Mouse (Mus musculus): Measurements from ENCODE around the gene Kcnj9.

The Kcnj9 gene

DNA sequence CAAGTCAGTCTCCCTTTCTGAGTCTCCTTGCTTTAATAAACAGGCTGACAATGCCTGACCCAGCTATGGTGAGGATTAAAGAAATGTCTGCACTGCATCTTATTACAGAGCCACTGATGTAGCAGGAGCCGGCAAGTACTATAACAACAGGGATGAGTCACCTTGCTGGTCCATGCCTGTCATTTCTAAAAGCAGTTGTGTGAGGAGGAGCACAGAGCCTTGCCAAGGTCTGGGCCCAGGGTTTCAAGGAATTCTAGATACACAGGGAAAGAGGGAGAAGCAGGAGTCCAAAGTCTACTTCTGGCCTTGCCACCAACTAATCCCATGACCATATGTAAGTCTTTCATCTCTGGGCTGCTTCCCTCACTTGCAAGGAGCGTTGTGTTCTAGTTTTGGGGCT lies 36.2 kb downstream of the Kcnj9 start:
- no peak for DNase-seq (ENCODE audit: low spot score in 2 of 2)

DNA sequence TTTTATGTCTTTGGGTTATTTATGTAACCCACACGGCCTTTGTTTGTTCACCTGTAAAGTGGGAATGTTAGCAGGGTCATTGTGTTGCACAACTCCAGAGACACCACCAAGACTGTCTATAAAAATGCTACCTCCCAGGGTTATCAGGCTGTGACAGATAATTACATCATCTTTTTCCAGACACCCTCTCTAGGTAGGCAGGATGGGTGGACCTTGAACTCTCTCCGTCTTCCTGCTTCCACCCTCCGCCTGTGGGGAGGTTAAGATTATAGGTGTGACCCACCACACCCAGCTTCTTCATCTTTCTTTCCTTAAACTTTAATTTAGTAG lies 39.5 kb downstream of the Kcnj9 start:
- DNase-seq (ENCODE audit: low spot score in 2 of 2): no peak

DNA sequence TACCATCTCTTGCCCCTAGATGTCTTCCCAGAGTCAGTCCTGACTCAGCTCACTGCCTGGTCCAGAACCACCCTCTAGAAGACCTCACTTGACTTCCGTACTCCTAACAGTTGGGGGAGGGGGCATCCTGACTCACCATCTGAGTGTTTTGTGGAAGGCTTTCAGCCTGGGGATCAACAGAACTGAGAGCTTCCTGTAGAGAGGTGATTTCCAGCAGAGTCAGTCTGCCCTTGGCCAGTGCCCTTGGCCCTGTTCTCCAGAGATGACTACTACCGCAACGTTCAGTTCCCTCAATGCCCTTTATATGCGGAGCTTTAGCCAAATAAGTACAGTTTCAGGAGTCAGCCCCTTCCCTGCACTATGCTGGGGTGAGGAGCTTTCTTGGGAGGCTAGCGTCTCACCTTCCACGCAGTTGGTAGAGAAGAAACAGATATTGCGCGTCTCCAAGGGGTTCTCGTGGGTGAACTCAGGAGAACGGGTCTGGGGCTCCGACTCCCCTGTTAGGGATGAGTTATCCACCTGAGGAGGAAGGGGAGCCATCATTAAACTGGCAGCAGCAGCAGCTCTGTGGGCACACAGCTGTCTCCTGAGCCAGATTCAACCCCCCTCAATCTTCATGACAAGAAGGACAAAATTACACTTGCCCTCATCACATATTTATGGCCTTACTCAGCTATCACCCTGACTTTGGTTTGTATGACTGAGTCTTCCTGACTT lies 40.1 kb downstream of the Kcnj9 start:
- no peak for DNase-seq (ENCODE audit: low spot score in 2 of 2)

DNA sequence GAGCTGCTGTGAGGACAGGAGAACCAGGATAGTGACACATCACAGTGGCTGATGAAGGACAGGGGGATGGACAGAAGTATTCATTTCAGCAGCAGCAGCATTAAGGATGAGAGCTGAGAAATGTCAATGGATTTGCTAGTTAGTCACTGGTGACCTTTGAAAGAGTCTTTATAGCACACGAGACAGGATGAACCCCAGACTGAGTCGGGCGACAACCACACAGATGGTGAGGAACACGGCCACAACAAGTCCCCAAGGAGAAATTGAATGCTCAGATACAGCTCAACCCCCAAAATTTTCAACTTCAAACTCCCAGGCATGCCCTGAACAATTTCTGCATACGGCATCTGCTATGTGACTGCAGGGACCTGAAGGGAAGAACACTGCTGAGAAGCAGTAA lies 42.4 kb downstream of the Kcnj9 start:
- DNase-seq (ENCODE audit: low spot score in 2 of 2): no peak

DNA sequence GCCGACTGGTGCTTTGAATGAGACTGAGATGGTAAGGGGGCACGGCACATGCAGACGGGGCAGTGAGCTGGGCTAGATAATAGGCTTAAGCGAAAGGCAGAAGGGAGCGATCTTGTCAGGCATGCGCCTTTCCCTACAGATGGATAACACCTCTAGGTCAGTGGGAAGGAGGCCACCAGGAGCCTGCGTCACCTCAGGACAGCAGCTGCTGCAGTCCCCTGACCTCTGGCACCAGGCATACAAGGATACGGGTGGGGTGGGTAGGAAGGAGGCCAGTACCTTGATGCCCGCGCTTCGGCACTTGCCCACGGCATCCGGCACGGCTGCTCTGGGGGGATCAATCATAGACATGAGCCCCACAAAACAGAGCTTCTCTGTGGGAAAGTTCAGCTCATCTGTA lies 44.9 kb downstream of the Kcnj9 start:
- no peak for DNase-seq (ENCODE audit: low spot score in 2 of 2)

DNA sequence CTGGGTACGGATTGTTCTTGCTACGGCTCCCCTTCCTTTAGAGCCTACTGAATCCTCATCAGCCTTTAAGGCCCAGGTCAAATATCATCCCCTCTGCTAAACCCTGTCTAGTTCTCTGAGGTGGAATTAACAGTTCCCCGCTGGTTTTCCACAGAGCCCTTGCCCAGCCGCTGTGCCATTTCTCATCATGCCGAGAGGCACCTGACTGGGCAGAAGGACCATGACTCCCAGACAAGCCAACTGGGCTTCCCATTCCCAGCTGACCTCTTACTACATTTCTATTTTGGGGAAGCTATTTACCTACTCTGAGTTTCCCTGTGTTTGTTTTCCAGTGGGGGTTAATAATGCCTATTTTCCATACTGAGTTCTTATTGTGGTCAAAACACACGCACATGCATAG lies 46.0 kb downstream of the Kcnj9 start:
- DNase-seq (ENCODE audit: low spot score in 2 of 2): no peak

DNA sequence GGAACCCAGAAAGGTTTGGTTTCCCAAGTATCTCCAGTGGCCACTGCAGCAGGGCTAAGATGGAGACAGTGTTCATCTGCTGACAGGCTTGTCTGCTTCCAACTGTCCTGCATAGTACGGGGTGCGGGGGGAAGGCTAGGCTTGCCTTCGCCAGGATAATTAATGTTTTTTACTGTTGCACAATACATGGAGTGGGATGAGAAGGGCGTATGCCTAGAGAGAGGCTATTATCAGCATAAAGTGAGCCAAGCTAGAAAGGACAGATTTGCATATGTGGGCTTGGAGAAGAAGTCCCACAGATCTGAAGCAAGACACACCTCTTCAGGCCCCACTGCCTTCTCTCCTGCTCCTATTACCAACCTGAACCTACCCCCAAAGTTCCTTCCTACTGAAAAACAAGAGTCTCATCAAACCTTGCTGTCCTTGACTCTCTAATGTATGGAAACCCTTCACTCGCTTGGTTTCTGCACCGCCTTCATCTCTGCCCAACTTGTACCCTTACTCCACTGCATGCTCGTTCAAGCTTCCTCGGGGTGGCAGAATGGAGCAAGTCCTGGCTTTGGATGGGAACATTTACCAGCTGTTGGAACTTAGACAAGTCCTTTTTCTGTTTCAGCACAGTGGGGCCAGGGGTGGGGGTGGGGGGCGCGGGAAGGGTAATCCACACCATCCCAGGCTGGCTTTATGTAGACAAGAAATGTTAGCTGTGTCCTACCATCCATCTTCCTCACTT lies 47.4 kb downstream of the Kcnj9 start:
- DNase-seq (ENCODE audit: low spot score in 2 of 2): no peak

DNA sequence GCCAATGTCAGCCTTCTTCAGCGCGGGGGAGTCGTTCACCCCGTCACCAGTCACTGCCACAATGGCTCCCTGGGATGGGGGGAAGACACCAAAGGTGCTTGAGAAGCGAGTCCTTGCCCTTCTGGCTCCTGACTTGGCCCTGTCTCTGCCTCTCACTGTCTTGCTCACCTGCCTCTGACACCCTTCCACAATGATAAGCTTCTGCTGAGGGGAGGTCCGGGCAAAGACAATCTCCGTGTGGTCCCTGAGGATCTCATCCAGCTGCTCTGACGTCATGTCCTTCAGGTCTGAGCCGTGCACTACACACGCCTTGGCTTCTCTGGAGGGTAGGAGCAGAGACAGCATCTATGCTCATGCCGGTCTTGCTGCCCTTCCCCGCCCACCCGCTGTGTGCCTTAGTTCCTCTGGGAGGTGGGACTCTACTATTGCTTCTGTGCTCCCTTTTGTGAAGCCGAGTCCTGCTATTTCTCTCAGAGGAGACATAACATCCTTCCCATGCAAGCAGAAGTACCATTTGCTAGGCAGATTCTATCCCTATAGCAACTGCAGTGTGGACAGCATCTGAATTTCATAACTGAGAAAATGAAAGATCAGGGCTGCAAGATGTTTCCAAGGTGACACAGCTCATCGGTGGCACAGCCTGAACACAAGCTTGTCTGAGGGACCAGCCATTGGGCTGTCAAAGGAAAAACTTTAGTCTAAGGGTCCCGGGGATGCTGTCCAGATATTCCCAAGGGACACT lies 49.2 kb downstream of the Kcnj9 start:
- DNase-seq (ENCODE audit: low spot score in 2 of 2): no peak

DNA sequence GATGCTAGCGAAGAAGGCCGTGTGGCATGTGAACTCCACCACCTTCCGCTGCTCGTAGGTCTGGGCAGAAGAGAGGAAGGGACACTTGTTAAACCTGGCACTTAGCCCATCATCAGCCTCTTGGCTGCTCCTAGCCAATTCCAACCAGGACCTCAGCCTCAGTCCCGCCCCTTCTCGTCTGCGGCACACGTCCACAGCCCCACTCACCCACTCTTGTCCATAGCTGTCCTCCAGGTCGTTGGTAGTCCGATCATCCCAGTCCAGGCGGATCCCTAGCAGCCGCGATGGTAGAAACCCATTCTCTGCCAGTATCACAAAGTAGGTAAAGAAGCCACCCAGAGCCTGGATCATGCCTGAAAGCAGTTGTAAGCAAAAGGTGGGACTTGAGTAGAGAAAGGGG lies 50.8 kb downstream of the Kcnj9 start:
- DNase-seq (ENCODE audit: low spot score in 2 of 2): no peak

DNA sequence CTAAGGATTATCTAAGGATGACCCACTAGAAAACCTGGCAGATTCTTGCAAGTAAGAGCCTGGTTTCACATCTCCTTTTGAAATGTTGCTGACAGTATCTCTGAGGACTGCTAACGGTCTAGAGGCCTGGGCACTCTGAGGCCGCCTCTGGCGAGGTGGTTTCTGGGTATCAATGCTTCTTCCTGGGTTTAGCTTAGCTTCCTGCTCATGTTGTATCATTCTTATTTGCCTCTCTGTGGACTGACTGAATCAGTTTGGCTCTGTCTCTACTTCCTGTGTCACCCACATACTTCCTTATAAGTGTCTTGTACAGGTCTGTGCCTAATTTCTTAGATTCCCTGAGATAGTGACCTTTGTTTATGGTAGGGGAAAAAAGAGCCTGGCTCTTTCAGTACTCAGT lies 51.9 kb downstream of the Kcnj9 start:
- DNase-seq (ENCODE audit: low spot score in 2 of 2): peak; percentile 84 to 86

DNA sequence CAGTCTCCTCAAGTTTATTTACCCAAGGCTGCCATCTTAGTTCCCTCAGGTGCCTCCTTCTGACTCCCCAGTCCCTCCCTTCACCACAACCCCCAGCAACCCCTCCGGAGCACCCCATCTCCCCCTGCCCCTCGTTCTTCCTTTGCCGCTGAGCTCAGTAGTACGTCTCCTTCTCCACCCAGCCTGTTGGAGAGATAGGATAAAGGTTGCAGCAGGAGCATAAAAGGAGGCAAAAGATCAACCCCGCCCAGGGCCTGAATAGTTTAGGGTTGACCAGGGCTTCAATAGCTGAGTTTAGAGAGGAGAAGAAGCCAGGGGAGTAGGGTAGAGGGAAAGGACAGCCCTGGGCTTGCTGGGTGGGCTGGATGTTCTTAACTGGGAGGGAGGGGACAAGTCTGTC lies 54.6 kb downstream of the Kcnj9 start:
- no peak for DNase-seq (ENCODE audit: low spot score in 2 of 2)

DNA sequence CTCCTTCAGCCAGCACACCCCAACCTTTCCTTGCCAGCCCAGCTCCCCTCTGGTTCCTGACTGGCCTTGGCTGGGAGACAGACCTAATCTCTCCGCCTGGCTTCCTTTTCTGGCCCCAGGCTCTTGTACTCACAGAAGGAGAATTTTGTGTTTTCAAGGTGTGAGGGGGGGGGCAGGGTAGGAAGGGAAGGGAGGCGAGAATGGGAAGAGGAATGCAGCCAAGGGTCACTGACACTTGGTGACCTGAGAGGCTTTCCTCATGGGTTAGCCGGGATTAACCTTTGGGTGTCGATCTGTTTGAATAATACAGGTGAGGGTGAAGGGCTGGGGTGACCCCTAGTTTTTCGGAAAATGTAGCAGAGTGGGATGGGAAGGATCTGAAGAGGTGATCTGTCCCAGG lies 55.0 kb downstream of the Kcnj9 start:
- no peak for DNase-seq (ENCODE audit: low spot score in 2 of 2)

DNA sequence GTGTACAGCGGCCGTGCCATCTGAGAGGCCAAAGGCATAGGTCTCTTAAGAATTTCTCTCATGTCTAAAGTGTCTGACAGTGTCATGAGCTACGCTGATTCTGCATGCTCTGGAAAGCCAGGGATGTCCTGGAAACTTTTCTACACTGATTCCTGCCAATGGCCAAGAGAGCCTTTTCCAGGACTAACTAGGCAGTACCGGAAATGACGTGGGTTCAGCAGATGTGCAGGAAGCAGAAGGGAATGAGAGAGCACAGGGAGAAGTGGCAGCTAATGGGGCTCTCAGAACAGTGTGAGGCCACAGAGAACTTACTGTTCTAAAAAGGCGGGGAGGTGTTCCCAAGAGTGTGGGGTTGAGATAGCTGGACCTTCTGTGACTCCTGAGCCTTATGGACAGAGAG lies 55.7 kb downstream of the Kcnj9 start:
- no peak for DNase-seq (ENCODE audit: low spot score in 2 of 2)

DNA sequence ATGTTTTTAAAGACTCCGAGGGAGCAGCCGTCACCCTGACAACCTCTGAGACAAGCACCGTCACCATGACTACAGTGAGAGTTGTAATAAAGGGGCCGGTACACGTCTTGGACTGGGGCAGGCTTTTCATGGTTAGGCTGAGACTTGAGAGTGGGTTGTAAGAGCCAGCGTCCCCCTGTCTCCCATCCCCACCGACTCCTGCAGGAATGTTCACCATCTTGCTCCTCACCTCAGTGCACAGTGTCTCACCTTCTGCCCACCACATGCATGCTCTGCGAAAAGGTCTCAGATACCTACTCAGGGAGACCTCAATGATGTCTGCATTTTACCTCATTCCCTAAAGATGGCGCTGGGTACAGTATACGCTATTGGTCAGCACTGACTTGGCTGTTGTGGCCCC lies 57.4 kb downstream of the Kcnj9 start:
- DNase-seq (ENCODE audit: low spot score in 2 of 2): no peak

DNA sequence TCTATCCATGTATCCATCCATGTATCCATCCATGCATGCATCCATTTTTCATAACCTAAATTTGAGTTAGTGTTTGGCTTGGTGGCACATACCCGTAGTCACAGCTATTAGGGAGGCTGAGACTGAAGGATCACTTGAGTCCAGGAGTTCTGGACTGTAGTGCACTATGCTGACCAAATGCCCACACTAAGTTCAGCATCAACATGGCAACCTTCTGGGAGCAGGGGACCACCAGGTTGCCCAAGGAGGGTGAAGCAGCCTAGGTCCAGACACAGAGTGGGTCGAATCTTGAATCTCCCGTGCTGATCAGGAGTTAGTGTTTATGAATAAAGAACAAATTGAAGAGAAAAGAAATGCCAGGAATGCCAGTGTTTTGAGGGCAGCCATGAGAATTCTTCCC lies 57.9 kb downstream of the Kcnj9 start:
- DNase-seq (ENCODE audit: low spot score in 2 of 2): no peak

Measured in spleen, postnatal 36 days (tissue).